Mouse (Mus musculus) kidney, postnatal 0 days (tissue): ENCODE results near the gene Arid3b. TPM values are rescaled to one million over a fixed set of nuclear protein-coding genes. Genes with fewer than 3 reads are reported as not detected.

ENCODE experiments used
- ATAC-seq: fragments of 200-750 bp; cut with Nextera tagmentation; replicated peaks from 2 replicates; pipeline ENCODE4 v1.8.0; 2017; ENCODE audit warnings: low read depth, moderate number of reproducible peaks, moderate TSS enrichment, moderate library complexity; ENCODE audit not compliant: low FRiP score
- DNase-seq: peaks from one replicate; pipeline ENCODE4 v3.0.0-alpha.2; 2016; ENCODE audit warnings: low spot score
- H3K27ac ChIP-seq: fragments of 300-500 bp; sonication (generic); 2 replicates; pipeline ENCODE4 v1.5.1; 2014; ENCODE audit warnings: mild to moderate bottlenecking
- H3K27me3 ChIP-seq: fragments of 300-500 bp; sonication (generic); 2 replicates; pipeline ENCODE4 v1.6.1; 2014; ENCODE audit warnings: low read length, mixed read lengths; ENCODE audit not compliant: insufficient read depth
- H3K36me3 ChIP-seq: fragments of 300-500 bp; sonication (generic); 2 replicates; pipeline ENCODE4 v1.6.1; 2014; ENCODE audit warnings: low read length, mixed read lengths; ENCODE audit not compliant: insufficient read depth
- H3K4me1 ChIP-seq: fragments of 300-500 bp; sonication (generic); replicated peaks from 2 replicates; pipeline ENCODE4 v1.6.1; 2014; ENCODE audit warnings: antibody characterized with exemption, low read length, mixed read lengths; ENCODE audit not compliant: insufficient read depth
- H3K4me2 ChIP-seq: fragments of 300-500 bp; sonication (generic); 2 replicates; pipeline ENCODE4 v1.6.1; 2014; ENCODE audit warnings: mild to moderate bottlenecking, low read length, moderate library complexity, mixed read lengths
- H3K4me3 ChIP-seq: fragments of 300-500 bp; sonication (generic); replicated peaks from 2 replicates; pipeline ENCODE4 v1.5.1; 2014; ENCODE audit warnings: low read depth, low read length
- H3K9ac ChIP-seq: fragments of 300-500 bp; sonication (generic); 2 replicates; pipeline ENCODE4 v1.6.1; 2014; ENCODE audit warnings: low read depth, low read length
- H3K9me3 ChIP-seq: fragments of 300-500 bp; sonication (generic); replicated peaks from 2 replicates; pipeline ENCODE4 v1.6.1; 2016; ENCODE audit warnings: low read length, inconsistent platforms, mixed read lengths
- CTCF ChIP-seq: IDR thresholded peaks from 2 replicates; pipeline ENCODE4 v1.5.1; 2016; ENCODE audit warnings: antibody characterized with exemption, low read depth, mild to moderate bottlenecking, moderate library complexity
- WGBS: fragments of 180-500 bp; shearing (Covaris S2); extraction: QIAGEN DNeasy Blood & Tissue Kit; methylation state at CpG from one replicate; pipeline ENCODE4 v1.1.7; 2014; 5-methylcytosine and 5-hydroxymethylcytosine counted together
- polyA plus RNA-seq: library from polyadenylated mRNA; unstranded; fragments of >200 nt; fragmentation: Nextera tagmentation; extraction: Ambion mirVana; gene quantifications from 2 replicates; pipeline ENCODE4 v1.2.1, GENCODE M21; 2015

The Arid3b gene
- polyA plus RNA-seq, 1 experiment from 2014 or later: 4.0 TPM

- TF ChIP-seq CTCF: no peak
- WGBS: 11% methylated on average over 3 of the region's 3 CpGs
- Histone ChIP-seq H3K27me3 (no peaks in the 10 kb centered on the region), H3K4me1 (peaks cover 32% of the 10 kb centered on the region), H3K9me3 (no peaks in the 10 kb centered on the region), H3K36me3 (no peaks in the 10 kb centered on the region), H3K4me3 (no peak overlapping the region), H3K9ac (no peak overlapping the region), H3K27ac (no peak overlapping the region), H3K4me2 (no peak overlapping the region)
- no peak for ATAC-seq
- DNase-seq: peak; percentile 43
Observed at GRCm38 (mm10) chr9:57814866-57815265, 21.7 kb downstream of the Arid3b start.

GRCm38 (mm10) chr9:57814014-57814413 is 22.6 kb downstream of the Arid3b start:
- H3K27ac ChIP-seq: no peak overlapping the region
- no peaks in the 10 kb centered on the region for H3K36me3 ChIP-seq
- 68% methylated on average over 1 of the region's 1 CpGs for WGBS
- no peak overlapping the region for H3K4me2 ChIP-seq
- TF ChIP-seq CTCF: no peak
- no peaks in the 10 kb centered on the region for H3K9me3 ChIP-seq
- H3K4me3 ChIP-seq: no peak overlapping the region
- H3K9ac ChIP-seq: no peak overlapping the region
- ATAC-seq (no peak), DNase-seq (no peak)
- H3K27me3 ChIP-seq: no peaks in the 10 kb centered on the region
- H3K4me1 ChIP-seq: peaks cover 32% of the 10 kb centered on the region

- ATAC-seq (peak; percentile 56), DNase-seq (peak; percentile 82)
- Histone ChIP-seq H3K9me3 (no peaks in the 10 kb centered on the region), H3K36me3 (no peaks in the 10 kb centered on the region), H3K9ac (no peak overlapping the region), H3K4me3 (no peak overlapping the region), H3K4me2 (no peak overlapping the region), H3K4me1 (peaks cover 29% of the 10 kb centered on the region), H3K27me3 (no peaks in the 10 kb centered on the region), H3K27ac (peak overlapping the region; percentile 19; the same call in 1 of the 2 replicates)
- WGBS: 28% methylated on average over 8 of the region's 8 CpGs
- peak; percentile 44; the same call in 1 of the 2 replicates for TF ChIP-seq CTCF
Observed at GRCm38 (mm10) chr9:57811793-57812733, 24.5 kb downstream of the Arid3b start.

GRCm38 (mm10) chr9:57810691-57811090 is 25.9 kb downstream of the Arid3b start:
- Histone ChIP-seq H3K27me3 (no peaks in the 10 kb centered on the region), H3K27ac (no peak overlapping the region), H3K4me2 (no peak overlapping the region), H3K4me3 (no peak overlapping the region), H3K36me3 (no peaks in the 10 kb centered on the region), H3K9me3 (no peaks in the 10 kb centered on the region), H3K9ac (no peak overlapping the region), H3K4me1 (peaks cover 26% of the 10 kb centered on the region)
- WGBS: 41% methylated on average over 3 of the region's 3 CpGs
- ATAC-seq (no peak), DNase-seq (no peak)
- TF ChIP-seq CTCF: no peak

GRCm38 (mm10) chr9:57808771-57809310 is 27.8 kb downstream of the Arid3b start:
- Histone ChIP-seq H3K27ac (no peak overlapping the region), H3K4me3 (no peak overlapping the region), H3K4me1 (peaks cover 20% of the 10 kb centered on the region), H3K9ac (no peak overlapping the region), H3K9me3 (no peaks in the 10 kb centered on the region), H3K27me3 (no peaks in the 10 kb centered on the region), H3K36me3 (no peaks in the 10 kb centered on the region), H3K4me2 (no peak overlapping the region)
- DNase-seq: no peak
- no peak for TF ChIP-seq CTCF
- no peak for ATAC-seq
- WGBS: 45% methylated on average over 5 of the region's 5 CpGs

GRCm38 (mm10) chr9:57807174-57807651 is 29.4 kb downstream of the Arid3b start:
- Histone ChIP-seq H3K36me3 (no peaks in the 10 kb centered on the region), H3K4me3 (no peak overlapping the region), H3K27ac (no peak overlapping the region), H3K4me2 (no peak overlapping the region), H3K4me1 (peaks cover 10% of the 10 kb centered on the region), H3K9me3 (no peaks in the 10 kb centered on the region), H3K9ac (no peak overlapping the region), H3K27me3 (no peaks in the 10 kb centered on the region)
- no peak for ATAC-seq
- no peak for TF ChIP-seq CTCF
- 66% methylated on average over 4 of the region's 4 CpGs for WGBS
- DNase-seq: no peak
